Mouse (Mus musculus): ENCODE results near the gene Sult2a8. TPM values are rescaled to one million over a fixed set of nuclear protein-coding genes. Genes with fewer than 3 reads are reported as not detected.
"Not testable (repeated sequence)": the region's sequence is repeated elsewhere in the genome, so short reads cannot be mapped to it uniquely, and the experiment has no call there.

The Sult2a8 gene
- not detected in 2 replicates for polyA plus RNA-seq (2016; fragmentation: Nextera tagmentation; extraction: Ambion mirVana)

GRCm38 (mm10) chr7:14446534-14446933 is at the start of gene Sult2a8:
Gene Sult2a8, minus strand, starts transcription at chr7:14446769.
- H3K4me3 ChIP-seq: no peak within 1 kb of the TSS
- 52% methylated on average over 3 of the region's 3 CpGs for WGBS
- H3K27ac ChIP-seq (ENCODE audit: poor library complexity, severe bottlenecking): no peak within 1 kb of the TSS
- H3K36me3 ChIP-seq: no peaks in the 10 kb centered on the region
- ATAC-seq (ENCODE audit: insufficient number of reproducible peaks, low FRiP score): no peak
- H3K27me3 ChIP-seq (replicated peaks): no peaks in the 10 kb centered on the region
- H3K4me2 ChIP-seq: no peak within 1 kb of the TSS
- peaks cover 20% of the 10 kb centered on the region for H3K9me3 ChIP-seq (replicated peaks)
- H3K4me1 ChIP-seq (replicated peaks): no peaks in the 10 kb centered on the region
- H3K9ac ChIP-seq: no peak within 1 kb of the TSS

DNA sequence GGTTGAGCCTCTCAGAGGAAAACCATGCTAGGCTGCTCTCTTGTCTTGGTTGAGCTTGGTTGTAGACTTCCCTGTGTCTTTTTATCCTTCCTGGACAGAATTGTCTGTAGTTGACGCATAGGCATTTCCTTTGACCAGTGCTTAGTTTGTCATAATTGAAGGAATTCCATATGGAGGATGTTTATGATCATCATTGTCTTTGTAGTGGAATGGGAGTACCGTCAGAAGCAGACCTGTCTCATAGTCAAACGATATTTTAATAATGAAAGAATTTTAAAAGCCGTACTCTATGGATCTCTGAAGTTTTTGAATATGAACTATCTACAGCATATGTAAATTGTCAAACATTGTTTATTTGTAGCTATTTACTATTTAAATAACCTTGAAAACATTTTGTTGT is 47.6 kb upstream of the Sult2a8 start, which contains the start of gene Sult2a7:
Gene Sult2a7, minus strand, starts transcription at position 101 of the 400 bp plus-strand sequence.
- Histone ChIP-seq H3K4me2 (no peak within 1 kb of the TSS), H3K9ac (no peak within 1 kb of the TSS), H3K27ac (ENCODE audit: poor library complexity, severe bottlenecking) (no peak within 1 kb of the TSS), H3K36me3 (no peaks in the 10 kb centered on the region), H3K4me3 (no peak within 1 kb of the TSS), H3K4me1 (replicated peaks) (no peaks in the 10 kb centered on the region), H3K27me3 (replicated peaks) (no peaks in the 10 kb centered on the region), H3K9me3 (replicated peaks) (peaks cover 18% of the 10 kb centered on the region; the same call in 1 of the 2 replicates)
- no peak for ATAC-seq (ENCODE audit: insufficient number of reproducible peaks, low FRiP score)
- WGBS: 85% methylated on average over 4 of the region's 4 CpGs

GRCm38 (mm10) chr7:14492886-14493285 is 46.3 kb upstream of the Sult2a8 start:
- H3K4me2 ChIP-seq: no peak overlapping the region
- H3K4me1 ChIP-seq (replicated peaks): no peaks in the 10 kb centered on the region
- H3K36me3 ChIP-seq: no peaks in the 10 kb centered on the region
- H3K27ac ChIP-seq (ENCODE audit: poor library complexity, severe bottlenecking): no peak overlapping the region
- peaks cover 18% of the 10 kb centered on the region; the same call in 1 of the 2 replicates for H3K9me3 ChIP-seq (replicated peaks)
- ATAC-seq (ENCODE audit: insufficient number of reproducible peaks, low FRiP score): no peak
- no peaks in the 10 kb centered on the region for H3K27me3 ChIP-seq (replicated peaks)
- H3K4me3 ChIP-seq: no peak overlapping the region
- H3K9ac ChIP-seq: no peak overlapping the region
- WGBS: 63% methylated on average over 3 of the region's 3 CpGs

DNA sequence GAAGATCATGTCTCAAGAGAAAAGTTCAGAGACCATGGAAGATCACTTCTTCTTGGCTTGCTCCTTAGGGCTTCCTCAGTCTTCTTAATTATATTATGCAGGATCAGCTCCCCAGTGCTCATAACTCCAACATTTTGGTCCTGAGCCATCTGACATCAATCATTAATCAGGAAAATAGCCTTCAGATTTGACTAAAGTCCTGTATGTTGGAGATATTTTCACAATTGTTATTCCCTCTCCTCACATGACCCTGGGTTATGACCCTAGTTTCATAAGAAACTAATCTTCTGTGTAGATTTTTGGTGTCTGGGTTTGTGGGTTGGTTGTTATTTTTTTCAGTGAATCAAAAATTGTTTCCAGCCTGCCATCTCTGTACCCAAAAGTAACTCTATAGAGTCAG is 7.0 kb downstream of the Sult2a8 start:
- Histone ChIP-seq H3K9me3 (replicated peaks) (peaks cover 23% of the 10 kb centered on the region), H3K4me2 (no peak overlapping the region), H3K4me3 (no peak overlapping the region), H3K4me1 (replicated peaks) (no peaks in the 10 kb centered on the region), H3K36me3 (no peaks in the 10 kb centered on the region), H3K27me3 (replicated peaks) (no peaks in the 10 kb centered on the region), H3K9ac (no peak overlapping the region), H3K27ac (ENCODE audit: poor library complexity, severe bottlenecking) (no peak overlapping the region)
- ATAC-seq (ENCODE audit: insufficient number of reproducible peaks, low FRiP score): no peak

- no peaks in the 10 kb centered on the region for H3K4me1 ChIP-seq (replicated peaks)
- H3K27me3 ChIP-seq (replicated peaks): no peaks in the 10 kb centered on the region
- no peak overlapping the region for H3K4me3 ChIP-seq
- peaks cover 21% of the 10 kb centered on the region for H3K9me3 ChIP-seq (replicated peaks)
- no peak overlapping the region for H3K9ac ChIP-seq
- ATAC-seq (ENCODE audit: insufficient number of reproducible peaks, low FRiP score): no peak
- 72% methylated on average over 1 of the region's 1 CpGs for WGBS
- H3K36me3 ChIP-seq: no peaks in the 10 kb centered on the region
- no peak overlapping the region for H3K27ac ChIP-seq (ENCODE audit: poor library complexity, severe bottlenecking)
- H3K4me2 ChIP-seq: no peak overlapping the region
Measured at GRCm38 (mm10) chr7:14438484-14438883, 8.1 kb downstream of the Sult2a8 start.

DNA sequence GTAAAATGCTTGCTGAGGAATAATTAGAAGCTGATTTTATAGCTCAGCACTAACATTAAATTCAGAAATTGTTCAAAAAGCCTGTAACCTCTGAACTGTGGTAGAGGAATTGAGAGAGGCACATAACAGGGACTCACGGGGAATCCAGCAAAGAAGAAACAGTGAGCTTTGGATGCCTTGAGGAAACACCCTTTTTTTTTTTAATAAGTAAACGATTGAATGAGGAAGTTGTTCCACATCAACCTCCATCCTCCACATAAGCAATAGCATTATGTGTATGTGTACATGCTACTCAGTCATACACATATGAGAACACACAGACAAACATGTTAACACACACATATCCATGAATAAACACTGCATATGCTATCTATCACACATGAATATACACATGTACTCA is 8.5 kb downstream of the Sult2a8 start:
- Histone ChIP-seq H3K4me2 (no peak overlapping the region), H3K27me3 (replicated peaks) (no peaks in the 10 kb centered on the region), H3K9ac (no peak overlapping the region), H3K9me3 (replicated peaks) (peaks cover 21% of the 10 kb centered on the region), H3K36me3 (no peaks in the 10 kb centered on the region), H3K4me3 (no peak overlapping the region), H3K27ac (ENCODE audit: poor library complexity, severe bottlenecking) (no peak overlapping the region), H3K4me1 (replicated peaks) (no peaks in the 10 kb centered on the region)
- WGBS: 66% methylated on average over 2 of the region's 2 CpGs
- ATAC-seq (ENCODE audit: insufficient number of reproducible peaks, low FRiP score): no peak

- H3K36me3 ChIP-seq; H3K27me3 ChIP-seq (replicated peaks); H3K4me1 ChIP-seq (replicated peaks); H3K9ac ChIP-seq; ATAC-seq (ENCODE audit: insufficient number of reproducible peaks, low FRiP score); H3K4me2 ChIP-seq; H3K27ac ChIP-seq (ENCODE audit: poor library complexity, severe bottlenecking); H3K4me3 ChIP-seq: not testable (repeated sequence)
- H3K9me3 ChIP-seq (replicated peaks): peaks cover 13% of the 10 kb centered on the region
Measured at GRCm38 (mm10) chr7:14399363-14399762, 47.2 kb downstream of the Sult2a8 start.

DNA sequence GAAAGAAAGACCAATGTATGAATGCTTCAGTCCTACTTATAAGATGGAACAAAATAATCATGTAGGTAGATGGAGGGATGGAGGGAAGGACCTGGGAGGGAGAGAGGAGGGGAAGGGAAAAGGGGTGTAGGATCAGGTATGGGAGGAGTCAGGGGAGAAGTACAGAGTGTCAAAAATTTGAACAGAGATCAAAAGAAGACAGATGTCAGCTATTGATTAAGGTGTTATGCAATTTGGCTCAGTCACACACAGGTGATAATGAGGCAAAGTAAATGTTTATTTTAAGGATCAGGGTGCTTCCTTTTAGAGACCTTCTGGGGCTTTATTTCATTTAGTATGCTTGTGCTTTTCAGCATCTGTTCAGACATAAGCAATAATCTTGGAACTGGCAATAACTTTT is 50.1 kb downstream of the Sult2a8 start:
- no peaks in the 10 kb centered on the region for H3K4me1 ChIP-seq (replicated peaks)
- H3K4me3 ChIP-seq: no peak overlapping the region
- H3K36me3 ChIP-seq: no peaks in the 10 kb centered on the region
- no peak overlapping the region for H3K27ac ChIP-seq (ENCODE audit: poor library complexity, severe bottlenecking)
- ATAC-seq (ENCODE audit: insufficient number of reproducible peaks, low FRiP score): no peak
- H3K9me3 ChIP-seq (replicated peaks): peaks cover 16% of the 10 kb centered on the region
- H3K4me2 ChIP-seq: no peak overlapping the region
- no peak overlapping the region for H3K9ac ChIP-seq
- no peaks in the 10 kb centered on the region for H3K27me3 ChIP-seq (replicated peaks)

Other genes starting within 250 kb of the Sult2a8 start
- not detected in 2 replicates for gene Sult2a6, start 191.9 kb downstream of the Sult2a8 start, polyA plus RNA-seq (2016; fragmentation: Nextera tagmentation; extraction: Ambion mirVana)
- not detected in 2 replicates for gene Obox8, start 113.2 kb downstream of the Sult2a8 start, polyA plus RNA-seq (2016; fragmentation: Nextera tagmentation; extraction: Ambion mirVana)
- gene Sult2a7, start 47.5 kb upstream of the Sult2a8 start, polyA plus RNA-seq (2016; fragmentation: Nextera tagmentation; extraction: Ambion mirVana): not detected in 2 replicates
- 0.18 and 0.23 TPM in 2 replicates for gene Vmn1r90, start 116.7 kb upstream of the Sult2a8 start, polyA plus RNA-seq (2016; fragmentation: Nextera tagmentation; extraction: Ambion mirVana)
- gene Obox7, start 212.7 kb upstream of the Sult2a8 start, polyA plus RNA-seq (2016; fragmentation: Nextera tagmentation; extraction: Ambion mirVana): not detected in 2 replicates